Mouse (Mus musculus) neural tube, embryonic 15.5 days (tissue): ENCODE results near the gene Pln. TPM values are rescaled to one million over a fixed set of nuclear protein-coding genes. Genes with fewer than 3 reads are reported as not detected.

Experiments
- ATAC-seq: fragments of 200-750 bp; cut with Nextera tagmentation; 2 replicates; pipeline ENCODE4 v1.8.0; 2017; ENCODE audit warnings: mild to moderate bottlenecking, moderate TSS enrichment, moderate library complexity; ENCODE audit not compliant: low FRiP score
- H3K27ac ChIP-seq: fragments of 300-500 bp; sonication (generic); replicated peaks from 2 replicates; pipeline ENCODE4 v1.5.1; 2015; ENCODE audit warnings: mild to moderate bottlenecking, inconsistent platforms
- H3K27me3 ChIP-seq: fragments of 300-500 bp; sonication (generic); replicated peaks from 2 replicates; pipeline ENCODE4 v1.6.1; 2015; ENCODE audit warnings: inconsistent platforms
- H3K36me3 ChIP-seq: fragments of 300-500 bp; sonication (generic); 2 replicates; pipeline ENCODE4 v1.6.1; 2015; ENCODE audit warnings: inconsistent platforms
- H3K4me1 ChIP-seq: fragments of 300-500 bp; sonication (generic); 2 replicates; pipeline ENCODE4 v1.6.1; 2015; ENCODE audit warnings: inconsistent platforms
- H3K4me2 ChIP-seq: fragments of 300-500 bp; sonication (generic); 2 replicates; pipeline ENCODE4 v1.6.1; 2015; ENCODE audit warnings: inconsistent platforms, mild to moderate bottlenecking, moderate library complexity
- H3K4me3 ChIP-seq: fragments of 300-500 bp; sonication (generic); replicated peaks from 2 replicates; pipeline ENCODE4 v1.5.1; 2015; ENCODE audit warnings: mild to moderate bottlenecking, inconsistent platforms
- H3K9ac ChIP-seq: fragments of 300-500 bp; sonication (generic); replicated peaks from 2 replicates; pipeline ENCODE4 v1.6.1; 2015; ENCODE audit warnings: mild to moderate bottlenecking, inconsistent platforms
- H3K9me3 ChIP-seq: fragments of 300-500 bp; sonication (generic); replicated peaks from 2 replicates; pipeline ENCODE4 v1.6.1; 2016; ENCODE audit warnings: inconsistent platforms
- WGBS: fragments of 180-500 bp; shearing (Covaris S2); methylation state at CpG from one replicate; pipeline ENCODE4 v1.1.7; 2015; ENCODE audit warnings: mixed read lengths; 5-methylcytosine and 5-hydroxymethylcytosine counted together
- polyA plus RNA-seq: library from polyadenylated mRNA; unstranded; fragments of >200 nt; fragmentation: Nextera tagmentation; extraction: Ambion mirVana; gene quantifications from 2 replicates; pipeline ENCODE4 v1.2.1, GENCODE M21; 2015

The Pln gene
- polyA plus RNA-seq, 1 experiment from 2014 or later: 0.86 TPM

DNA sequence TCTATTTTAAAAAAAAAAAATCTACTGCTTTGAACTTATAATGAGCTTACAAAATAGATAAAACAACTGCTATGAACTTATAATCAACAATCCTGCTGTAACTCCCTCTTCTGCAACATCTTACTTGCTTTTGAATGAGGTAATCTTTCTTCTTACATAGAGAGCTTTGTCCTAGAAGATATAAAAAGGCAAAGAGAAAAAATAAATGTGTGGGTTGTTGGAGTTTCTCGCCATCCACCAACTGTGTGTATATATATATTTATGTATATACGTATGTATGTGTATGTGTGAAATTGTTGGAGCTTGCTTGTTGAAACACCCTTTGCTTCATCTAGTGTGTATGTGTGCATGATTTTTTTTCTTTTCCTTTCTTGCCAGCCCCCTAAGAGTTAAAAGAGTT is 29.8 kb downstream of the Pln start:
- no peaks in the 10 kb centered on the region for H3K36me3 ChIP-seq

DNA sequence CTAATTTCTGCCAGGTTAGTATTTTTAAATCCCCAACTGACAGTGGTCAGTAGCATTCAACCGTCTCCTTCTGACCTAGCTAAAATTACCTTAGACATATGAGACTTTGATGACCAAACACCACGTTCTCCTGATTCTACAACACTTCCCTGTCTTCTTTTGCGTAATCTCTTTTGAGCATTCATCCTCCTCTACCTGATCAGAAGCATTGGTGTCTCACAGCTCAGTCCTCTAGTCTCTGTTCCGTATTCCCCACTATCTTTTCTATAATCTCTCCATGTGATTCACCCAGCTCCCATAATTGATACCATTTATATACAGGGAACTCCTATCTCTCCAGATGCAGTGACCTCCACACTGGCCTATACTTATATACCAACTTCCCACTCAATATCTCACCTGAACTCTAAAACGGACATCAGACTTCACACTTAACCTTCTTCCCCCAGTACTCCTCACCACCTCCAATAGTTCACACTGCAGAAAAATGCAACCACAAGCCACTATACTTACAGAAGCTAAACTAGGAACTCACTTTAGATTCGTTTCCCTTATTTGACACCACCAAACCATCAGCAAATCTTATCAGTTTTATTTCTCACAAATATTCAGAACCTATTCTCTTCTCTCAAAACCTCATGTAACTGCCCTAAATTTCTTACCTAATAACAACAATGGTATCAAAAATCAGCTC is 36.6 kb downstream of the Pln start:
- no peaks in the 10 kb centered on the region for H3K9me3 ChIP-seq
- 93% methylated on average over 6 of the region's 6 CpGs for WGBS
- H3K4me3 ChIP-seq: no peak overlapping the region
- H3K27ac ChIP-seq: no peak overlapping the region
- H3K27me3 ChIP-seq: no peaks in the 10 kb centered on the region
- ATAC-seq: no peak
- no peaks in the 10 kb centered on the region for H3K36me3 ChIP-seq
- H3K4me1 ChIP-seq: peaks cover 21% of the 10 kb centered on the region
- no peak overlapping the region for H3K4me2 ChIP-seq
- no peak overlapping the region for H3K9ac ChIP-seq

More for the DNA sequence above, 29.8 kb downstream of the Pln start:
- ATAC-seq: no peak
- Histone ChIP-seq H3K4me1 (no peaks in the 10 kb centered on the region), H3K4me3 (no peak overlapping the region), H3K27me3 (no peaks in the 10 kb centered on the region), H3K27ac (no peak overlapping the region), H3K4me2 (no peak overlapping the region), H3K9me3 (no peaks in the 10 kb centered on the region), H3K9ac (no peak overlapping the region)
- WGBS: 93% methylated on average over 2 of the region's 2 CpGs

DNA sequence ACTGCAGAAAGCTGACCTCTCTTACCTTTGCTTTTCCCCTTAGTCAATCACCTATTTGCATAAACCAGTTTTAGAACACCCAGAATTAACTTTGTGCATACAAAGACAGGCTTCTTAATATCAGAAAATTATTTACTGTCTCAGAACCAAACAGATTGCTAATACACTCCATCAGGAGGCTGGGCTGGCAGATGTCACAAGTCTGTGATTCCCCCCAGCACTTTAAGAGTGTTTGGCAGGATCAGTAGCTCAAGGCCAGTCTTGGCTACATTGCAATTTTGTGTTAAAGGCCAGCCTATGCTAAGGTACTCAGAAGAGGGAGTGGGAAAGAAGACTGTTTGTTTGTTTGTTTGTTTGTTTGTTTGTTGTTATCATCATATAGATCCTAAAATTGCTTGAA is 39.6 kb downstream of the Pln start:
- no peak for ATAC-seq
- Histone ChIP-seq H3K4me3 (no peak overlapping the region), H3K4me2 (peak overlapping the region; percentile 35), H3K36me3 (no peaks in the 10 kb centered on the region), H3K27me3 (no peaks in the 10 kb centered on the region), H3K9ac (peak overlapping the region; percentile 1; the same call in 1 of the 2 replicates), H3K27ac (no peak overlapping the region), H3K9me3 (no peaks in the 10 kb centered on the region), H3K4me1 (peaks cover 27% of the 10 kb centered on the region)

DNA sequence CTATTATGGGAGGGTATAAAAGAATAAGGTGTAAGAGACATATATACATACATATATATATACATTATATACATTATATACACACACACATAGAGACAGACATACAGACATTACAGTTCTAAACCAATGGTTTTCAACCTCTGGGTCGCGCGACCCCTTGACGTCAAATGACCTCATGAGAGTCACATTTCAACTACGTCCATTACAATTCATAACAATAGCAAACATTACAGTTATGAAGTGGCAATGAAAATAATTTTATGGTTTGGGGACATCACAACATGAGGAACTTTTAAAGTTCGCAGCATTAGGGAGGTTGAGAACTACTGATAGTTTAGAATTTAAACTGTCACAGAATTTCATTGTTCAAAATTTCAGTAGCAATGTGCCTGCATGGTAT is 40.8 kb downstream of the Pln start:
- WGBS: 78% methylated on average over 6 of the region's 6 CpGs
- no peak for ATAC-seq
- Histone ChIP-seq H3K36me3 (no peaks in the 10 kb centered on the region), H3K4me1 (peaks cover 27% of the 10 kb centered on the region), H3K9ac (peak overlapping the region; percentile 96; the same call in 1 of the 2 replicates), H3K4me3 (peak overlapping the region; percentile 79), H3K9me3 (no peaks in the 10 kb centered on the region), H3K4me2 (peak overlapping the region; percentile 64), H3K27me3 (no peaks in the 10 kb centered on the region), H3K27ac (no peak overlapping the region)

DNA sequence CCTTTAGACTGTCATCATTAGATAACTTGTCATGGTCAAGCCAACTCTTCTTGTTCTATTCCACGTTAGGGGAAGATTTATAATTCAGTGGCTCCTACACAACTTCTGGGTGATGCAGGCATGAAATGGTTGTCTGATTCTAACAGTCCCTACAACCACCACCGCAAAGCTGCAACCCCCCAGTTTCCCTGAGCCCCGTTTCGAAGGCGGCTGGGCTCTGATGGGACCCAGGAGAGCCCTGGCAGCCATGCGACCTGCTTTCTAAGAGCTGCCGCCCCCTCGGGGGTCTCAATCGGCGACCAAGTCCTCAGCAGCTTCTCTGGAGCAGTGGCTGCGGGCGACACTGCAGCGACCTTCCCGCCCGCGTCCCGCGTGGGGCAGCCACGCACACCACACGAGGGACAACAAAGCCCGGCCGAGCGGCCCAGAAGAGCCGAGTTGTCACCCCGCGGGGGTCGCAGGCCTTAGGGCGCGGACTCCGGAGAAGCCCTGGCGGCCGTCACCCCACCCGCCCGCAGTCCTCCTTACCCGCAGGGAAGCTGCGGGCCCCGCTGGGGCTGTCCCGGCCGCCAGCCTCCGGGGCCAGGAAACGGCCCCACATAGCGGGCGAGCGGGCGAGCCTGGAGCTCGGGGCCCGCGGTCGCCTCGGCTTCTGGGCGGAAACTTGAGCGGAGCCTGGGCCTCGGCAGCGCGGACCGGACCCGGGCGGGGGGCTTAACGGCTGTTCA is 41.7 kb downstream of the Pln start:
- H3K27ac ChIP-seq: peak overlapping the region; percentile 94
- WGBS: under 1% methylated on average over 58 of the region's 59 CpGs
- peak overlapping the region; percentile 96 for H3K9ac ChIP-seq
- H3K4me3 ChIP-seq: peak overlapping the region; percentile 79
- peak; percentile 79 for ATAC-seq
- H3K4me1 ChIP-seq: peaks cover 27% of the 10 kb centered on the region
- H3K36me3 ChIP-seq: no peaks in the 10 kb centered on the region
- H3K4me2 ChIP-seq: peak overlapping the region; percentile 64
- no peaks in the 10 kb centered on the region for H3K9me3 ChIP-seq
- no peaks in the 10 kb centered on the region for H3K27me3 ChIP-seq

DNA sequence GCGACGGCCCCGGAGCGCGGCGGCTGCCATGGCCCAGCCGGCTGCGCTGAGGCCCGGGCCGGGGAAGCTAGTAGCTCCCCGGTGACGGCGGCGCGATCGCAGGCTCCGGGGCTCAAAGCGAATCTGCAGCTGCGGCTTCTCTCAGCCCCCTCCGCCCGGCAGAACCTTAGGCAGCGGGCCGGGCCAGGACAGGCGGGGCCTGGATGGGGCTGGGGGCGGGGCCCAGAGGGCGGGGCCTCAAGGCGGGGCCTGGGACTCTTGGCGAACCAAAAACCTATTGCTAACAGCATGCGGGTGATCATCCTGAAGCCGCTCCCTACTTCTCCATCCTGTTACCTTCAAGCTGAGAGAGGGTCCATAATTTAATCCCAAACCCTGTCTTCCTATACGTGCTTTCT is 42.2 kb downstream of the Pln start, which contains the start of gene Cep85l:
Cep85l (minus strand) TSS at position 239 of the 398 bp plus-strand sequence.
- H3K9ac ChIP-seq: peak within 1 kb of the TSS; percentile 96
- H3K4me3 ChIP-seq: peak within 1 kb of the TSS; percentile 79
- H3K27ac ChIP-seq: peak within 1 kb of the TSS; percentile 94
- WGBS: under 1% methylated on average over 31 of the region's 31 CpGs
- H3K27me3 ChIP-seq: no peaks in the 10 kb centered on the region
- H3K9me3 ChIP-seq: no peaks in the 10 kb centered on the region
- no peaks in the 10 kb centered on the region for H3K36me3 ChIP-seq
- H3K4me2 ChIP-seq: peak within 1 kb of the TSS; percentile 64
- H3K4me1 ChIP-seq: peaks cover 27% of the 10 kb centered on the region
- ATAC-seq: peak; percentile 98

DNA sequence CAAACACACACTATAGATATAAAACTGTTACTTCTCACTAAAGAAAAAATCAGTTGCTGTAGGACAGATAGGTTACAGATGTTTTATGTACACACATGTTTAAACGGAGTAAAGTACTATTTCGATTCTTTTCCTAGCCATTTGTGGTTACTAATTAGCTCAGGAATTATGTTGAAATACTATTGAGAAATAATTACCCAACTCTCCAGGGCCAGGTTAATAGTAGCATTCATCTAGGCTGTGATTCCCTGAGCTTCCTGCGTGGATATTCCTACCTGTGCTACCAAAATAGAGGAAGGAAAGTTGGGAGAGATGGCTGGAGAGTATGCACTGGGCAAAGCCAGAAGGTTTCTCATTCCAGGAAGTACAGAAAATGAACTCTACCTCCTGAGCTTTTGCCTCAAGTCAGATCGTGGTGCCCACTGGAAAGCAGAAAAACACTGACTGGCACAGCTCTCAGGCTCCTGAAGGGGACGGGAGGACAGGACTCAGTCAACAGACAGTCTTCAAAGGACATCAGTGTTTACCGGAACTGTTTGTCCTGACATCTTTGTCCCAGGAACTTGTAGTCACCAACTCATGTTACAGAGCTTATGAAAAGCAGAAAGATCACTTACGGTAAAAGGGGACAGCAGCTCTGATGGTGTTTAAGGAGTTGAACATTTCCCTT is 45.4 kb downstream of the Pln start:
- H3K4me3 ChIP-seq: no peak overlapping the region
- ATAC-seq: no peak
- H3K27me3 ChIP-seq: no peaks in the 10 kb centered on the region
- 72% methylated on average over 7 of the region's 7 CpGs for WGBS
- no peak overlapping the region for H3K9ac ChIP-seq
- no peak overlapping the region for H3K27ac ChIP-seq
- no peak overlapping the region for H3K4me2 ChIP-seq
- H3K9me3 ChIP-seq: no peaks in the 10 kb centered on the region
- H3K36me3 ChIP-seq: no peaks in the 10 kb centered on the region
- H3K4me1 ChIP-seq: peaks cover 15% of the 10 kb centered on the region

DNA sequence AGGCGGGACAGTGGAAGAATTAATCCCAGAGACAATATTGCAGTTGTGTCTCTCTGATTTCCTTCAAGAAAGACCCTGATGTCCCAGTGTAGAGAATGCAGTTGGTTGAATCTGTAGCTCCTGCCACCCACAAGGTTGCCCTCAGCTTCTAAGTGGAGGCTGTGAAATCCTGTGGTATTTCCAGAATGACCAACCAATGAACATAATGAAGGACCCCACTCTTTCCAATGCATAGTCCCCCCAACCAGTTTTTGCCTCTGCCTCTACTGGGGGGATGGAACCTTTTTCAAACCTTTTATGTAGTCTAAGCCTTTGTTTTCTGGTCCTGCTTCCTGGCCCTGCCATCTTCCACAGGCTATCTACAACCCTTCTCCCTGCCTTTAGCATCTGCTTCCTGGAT is 47.4 kb downstream of the Pln start:
- Histone ChIP-seq H3K36me3 (no peaks in the 10 kb centered on the region), H3K4me2 (no peak overlapping the region), H3K4me3 (no peak overlapping the region), H3K9me3 (no peaks in the 10 kb centered on the region), H3K27me3 (no peaks in the 10 kb centered on the region), H3K27ac (no peak overlapping the region), H3K9ac (no peak overlapping the region), H3K4me1 (peaks cover 6% of the 10 kb centered on the region; the same call in 1 of the 2 replicates)
- no peak for ATAC-seq
- 97% methylated on average over 1 of the region's 1 CpGs for WGBS

DNA sequence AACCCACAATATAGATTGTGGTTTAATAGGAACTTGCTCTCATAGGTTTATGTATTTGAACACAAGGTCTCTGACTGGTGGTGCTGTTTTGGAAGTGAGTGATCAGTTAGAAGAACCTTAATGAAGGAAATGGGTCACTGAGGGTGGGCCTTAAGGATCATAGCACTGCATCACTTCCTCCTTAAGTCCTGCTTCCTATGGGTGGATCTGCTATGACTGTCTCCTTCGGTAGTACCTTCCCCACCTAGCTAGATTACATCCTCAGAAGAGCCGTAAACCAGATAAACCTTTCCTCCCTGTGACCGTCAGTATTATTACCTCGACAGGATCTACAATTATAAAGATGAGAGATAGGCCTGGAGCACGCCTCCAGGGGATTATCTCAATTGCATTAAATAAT is 48.0 kb downstream of the Pln start:
- no peaks in the 10 kb centered on the region for H3K36me3 ChIP-seq
- no peak overlapping the region for H3K9ac ChIP-seq
- ATAC-seq: no peak
- 0 out of 2 replicates have a peak, but pooled peaks cover under 1% of the 10 kb centered on the region for H3K4me1 ChIP-seq
- H3K9me3 ChIP-seq: no peaks in the 10 kb centered on the region
- H3K27me3 ChIP-seq: no peaks in the 10 kb centered on the region
- H3K4me3 ChIP-seq: no peak overlapping the region
- 67% methylated on average over 5 of the region's 5 CpGs for WGBS
- no peak overlapping the region for H3K27ac ChIP-seq
- no peak overlapping the region for H3K4me2 ChIP-seq

DNA sequence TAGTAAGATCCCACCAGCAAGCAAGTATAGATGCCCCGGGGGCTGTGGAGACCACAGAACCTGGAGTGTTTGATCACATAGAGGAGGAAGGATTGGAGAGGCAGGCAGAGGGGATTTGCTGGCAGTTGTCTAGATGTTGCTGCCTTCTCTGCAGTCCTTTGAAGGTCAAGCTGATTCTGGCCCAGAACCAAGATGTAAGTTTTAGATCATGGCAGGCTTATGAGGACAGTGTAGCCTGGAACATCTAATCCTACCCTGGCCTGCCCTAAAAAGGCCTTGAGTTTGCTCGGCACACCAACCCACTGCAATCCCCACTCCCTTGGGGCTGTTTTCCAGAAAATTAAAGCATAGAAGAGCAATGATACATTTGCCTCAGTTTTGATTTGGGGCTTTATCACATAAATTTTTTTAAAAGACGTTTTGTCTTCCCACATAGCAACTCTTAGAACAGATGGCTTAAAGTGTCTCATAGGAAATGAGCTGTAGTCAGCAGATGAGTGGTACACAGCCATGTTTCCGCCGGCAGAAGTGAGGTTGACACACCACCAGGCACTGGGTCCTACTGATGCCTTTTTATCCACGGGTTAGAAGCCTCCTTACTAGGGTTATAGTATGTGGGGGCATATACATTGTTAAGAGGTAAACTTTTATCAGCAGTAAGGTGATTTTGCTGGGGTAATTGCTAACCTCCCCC is 50.9 kb downstream of the Pln start:
- Histone ChIP-seq H3K27ac (no peak overlapping the region), H3K9me3 (no peaks in the 10 kb centered on the region), H3K27me3 (no peaks in the 10 kb centered on the region), H3K9ac (no peak overlapping the region), H3K4me3 (no peak overlapping the region), H3K36me3 (no peaks in the 10 kb centered on the region), H3K4me2 (no peak overlapping the region), H3K4me1 (no peaks in the 10 kb centered on the region)
- WGBS: 66% methylated on average over 6 of the region's 6 CpGs
- ATAC-seq: no peak

DNA sequence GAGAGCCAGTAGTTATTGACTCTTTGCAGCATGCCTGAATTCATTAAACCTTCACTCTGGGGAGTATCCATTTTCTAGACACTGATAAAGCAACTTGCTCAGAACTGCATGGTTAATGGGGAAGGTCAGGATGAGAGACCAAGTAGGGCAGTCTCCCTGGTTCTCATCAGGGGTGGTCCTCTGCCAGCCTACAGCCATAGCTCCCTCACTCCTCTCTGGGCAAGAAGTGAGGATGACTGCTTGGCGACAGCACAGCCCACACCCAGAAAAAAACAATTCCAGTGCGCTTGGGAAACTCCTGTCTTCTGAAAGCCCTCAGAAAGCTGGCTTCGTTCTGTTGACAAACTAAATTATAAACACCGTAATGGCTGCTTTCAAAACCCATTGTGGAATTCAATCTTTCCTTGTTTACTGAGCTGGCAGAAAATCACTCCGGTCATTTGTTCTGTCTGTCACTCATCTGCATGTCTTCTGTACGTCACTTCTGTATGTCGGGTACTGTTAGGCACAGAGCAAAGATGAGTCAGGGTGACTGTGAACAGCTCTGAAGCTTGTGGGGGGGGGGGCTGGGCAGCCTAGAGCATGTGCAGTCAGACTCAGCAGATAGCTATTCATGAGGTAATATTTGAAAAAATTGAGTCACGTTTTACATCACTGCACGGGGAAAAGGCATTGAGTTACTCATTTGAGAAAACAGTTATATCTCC is 57.6 kb downstream of the Pln start:
- ATAC-seq: no peak
- no peaks in the 10 kb centered on the region for H3K36me3 ChIP-seq
- no peaks in the 10 kb centered on the region for H3K9me3 ChIP-seq
- no peak overlapping the region for H3K4me2 ChIP-seq
- H3K27me3 ChIP-seq: no peaks in the 10 kb centered on the region
- WGBS: 85% methylated on average over 9 of the region's 9 CpGs
- no peak overlapping the region for H3K4me3 ChIP-seq
- no peak overlapping the region for H3K27ac ChIP-seq
- H3K4me1 ChIP-seq: peaks cover 6% of the 10 kb centered on the region; the same call in 1 of the 2 replicates
- no peak overlapping the region for H3K9ac ChIP-seq
